Mouse (Mus musculus) thymus, adult 18-20 months (tissue): Measurements from ENCODE around the gene A530032D15Rik.
"Not testable (repeated sequence)": the region's sequence is repeated elsewhere in the genome, so short reads cannot be mapped to it uniquely, and the experiment has no call there.

Source experiments
- DNase-seq, 2 experiments: peaks; one replicate each; pipeline ENCODE4 v3.0.0; 2022; ENCODE audit warnings: mixed read lengths in 2 of 2

The A530032D15Rik gene

DNA sequence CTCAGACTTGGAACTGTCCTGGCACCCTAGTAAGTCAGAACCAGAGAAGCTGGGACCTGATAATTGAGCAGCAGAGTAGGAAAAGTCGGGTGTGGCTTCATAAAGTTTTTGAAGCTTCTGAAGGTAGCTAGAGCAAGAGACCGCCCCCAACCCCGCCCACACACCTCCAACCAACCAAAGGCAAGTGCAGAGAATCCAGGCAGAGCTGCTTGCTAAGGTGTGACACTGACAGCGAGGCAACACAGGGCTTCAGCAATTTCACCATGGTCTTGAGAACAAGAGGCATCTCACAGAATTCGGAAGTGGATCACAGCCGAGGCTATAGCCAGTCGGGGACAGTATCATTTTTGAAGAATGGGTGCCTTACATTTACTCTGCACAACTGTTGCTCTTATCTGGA lies at the start of gene A530032D15Rik:
Gene A530032D15Rik, minus strand, starts transcription at position 101 of the 400 bp plus-strand sequence.
- DNase-seq: not testable (repeated sequence)

DNA sequence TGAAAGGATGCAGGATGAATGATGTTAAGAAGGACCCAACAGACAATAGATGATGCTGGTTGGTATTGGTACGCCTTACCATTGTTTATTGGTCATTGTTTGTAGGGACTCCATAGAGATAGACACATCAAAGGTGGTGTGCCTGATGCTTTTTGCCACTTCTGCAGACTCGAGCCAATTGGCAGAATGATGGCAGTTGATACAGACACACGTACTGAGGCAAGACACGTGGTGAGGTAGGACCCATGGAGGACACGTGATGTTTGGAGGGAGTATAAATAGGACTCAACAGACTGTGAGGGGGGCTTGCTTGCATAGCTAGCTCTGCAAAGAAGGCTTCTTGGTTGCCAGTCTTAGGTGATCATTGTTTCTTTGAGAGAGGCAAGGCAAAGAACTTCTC lies 45.5 kb upstream of the A530032D15Rik start:
- DNase-seq: not testable (repeated sequence)

DNA sequence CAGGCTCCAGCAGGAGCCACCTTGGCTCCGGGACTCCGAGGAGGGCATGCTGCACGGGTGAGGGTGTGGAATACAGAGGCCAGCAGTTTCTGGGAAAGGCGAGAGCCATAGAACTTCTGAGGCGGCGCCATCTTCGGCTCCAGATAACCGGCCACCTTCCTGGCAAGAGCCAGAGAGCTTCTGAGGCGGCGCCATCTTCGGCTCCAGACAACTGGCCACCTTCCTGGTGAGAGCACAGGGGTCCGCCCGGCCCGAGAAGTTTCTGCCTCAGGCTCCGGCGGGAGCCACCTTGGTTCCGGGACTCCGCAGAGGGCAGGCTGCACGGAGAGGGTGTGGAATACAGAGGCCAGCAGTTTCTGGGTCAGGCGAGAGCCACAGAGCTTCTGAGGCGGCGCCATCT lies 24.0 kb upstream of the A530032D15Rik start:
- DNase-seq: not testable (repeated sequence)

DNA sequence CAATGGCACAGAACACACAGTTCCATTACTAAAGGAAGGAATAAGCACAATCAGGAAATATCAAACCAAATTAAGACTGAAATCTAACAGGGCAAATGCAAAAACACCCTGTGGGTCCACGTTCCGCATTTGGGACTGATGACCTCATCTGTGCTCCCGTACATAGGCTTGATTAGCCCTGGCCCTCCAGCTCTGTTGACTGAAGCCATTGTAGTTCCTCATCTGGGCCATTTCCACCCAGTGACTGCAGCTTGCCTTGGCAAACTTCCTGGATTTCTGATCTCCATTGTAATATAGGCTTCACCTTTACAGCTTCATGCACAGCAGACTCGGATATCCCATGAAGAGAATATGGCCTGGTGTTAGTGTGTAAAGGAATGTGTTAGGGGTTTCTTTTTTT lies 12.2 kb upstream of the A530032D15Rik start:
- not testable (repeated sequence) for DNase-seq

DNA sequence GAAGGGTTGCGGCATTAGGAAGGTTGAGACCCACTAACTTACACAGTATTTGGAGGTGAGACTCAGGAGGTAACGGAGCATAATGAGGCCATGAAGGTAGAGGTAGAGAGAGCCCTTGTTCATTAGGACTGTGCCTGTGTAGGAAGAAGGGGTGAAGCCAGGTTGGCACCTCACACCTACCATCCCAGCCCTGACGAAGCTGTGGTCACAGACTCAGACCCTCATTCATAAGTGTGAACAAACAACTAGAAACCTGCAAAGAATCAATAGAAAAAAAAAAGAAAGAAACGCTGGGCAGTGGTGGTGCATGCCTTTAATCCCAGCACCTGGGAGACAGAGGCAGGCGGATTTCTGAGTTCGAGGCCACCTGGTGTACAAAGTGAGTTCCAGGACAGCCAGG lies 8.7 kb upstream of the A530032D15Rik start:
- DNase-seq: not testable (repeated sequence)

DNA sequence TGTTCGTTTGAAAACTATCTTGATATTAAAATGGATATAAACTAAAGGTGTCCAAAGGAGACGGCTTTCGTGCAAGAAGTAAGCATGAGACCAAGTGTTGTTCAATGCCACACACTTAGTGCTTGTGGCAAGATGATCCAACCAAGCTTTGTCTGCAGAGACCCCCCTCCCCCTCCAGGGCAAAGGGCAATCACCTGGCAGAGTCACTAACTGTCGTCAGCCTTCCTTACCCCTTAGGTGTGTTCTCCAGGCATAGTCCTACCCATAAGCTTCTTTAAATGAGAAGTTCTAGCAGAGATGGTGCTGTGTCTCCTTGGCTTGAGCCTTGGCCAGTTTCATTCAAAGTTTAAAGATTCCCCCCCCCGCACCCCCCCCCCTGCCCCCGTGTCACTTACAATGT lies 7.9 kb upstream of the A530032D15Rik start:
- not testable (repeated sequence) for DNase-seq

DNA sequence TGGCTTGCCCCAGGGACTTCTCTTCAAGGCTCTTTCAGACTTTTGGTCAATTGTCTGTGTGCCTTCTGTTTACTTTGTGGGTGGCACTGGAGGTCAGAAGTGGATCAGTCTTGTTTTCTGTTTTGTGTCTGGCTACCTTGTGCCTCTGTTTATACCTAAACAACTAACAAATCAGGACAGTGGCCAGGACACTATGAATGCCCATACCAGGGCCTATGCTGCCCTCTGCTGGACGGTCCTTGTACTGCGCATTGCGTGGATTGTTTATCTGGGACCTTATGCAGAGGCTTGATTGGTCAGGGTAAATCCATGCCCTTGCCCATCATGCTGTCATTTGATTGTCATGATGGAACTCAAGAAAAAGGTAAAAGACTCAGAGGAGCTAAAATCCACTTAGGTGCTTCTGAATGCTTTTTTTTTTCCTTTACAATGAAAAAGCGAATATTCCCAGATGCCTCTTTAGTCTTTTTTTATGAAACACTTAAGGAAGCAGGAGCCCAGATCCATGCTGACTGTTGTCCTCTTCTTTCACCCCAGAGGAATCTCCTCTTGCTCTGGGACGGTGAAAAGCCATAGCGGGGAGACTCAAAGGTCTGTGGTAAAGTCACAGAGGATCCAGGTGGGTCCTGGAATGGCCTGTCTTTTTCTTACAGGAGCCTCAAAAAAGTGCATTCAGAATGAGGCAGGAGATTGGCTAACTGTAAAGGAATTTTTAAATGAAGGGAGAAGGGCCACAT lies 5.2 kb upstream of the A530032D15Rik start:
- not testable (repeated sequence) for DNase-seq

DNA sequence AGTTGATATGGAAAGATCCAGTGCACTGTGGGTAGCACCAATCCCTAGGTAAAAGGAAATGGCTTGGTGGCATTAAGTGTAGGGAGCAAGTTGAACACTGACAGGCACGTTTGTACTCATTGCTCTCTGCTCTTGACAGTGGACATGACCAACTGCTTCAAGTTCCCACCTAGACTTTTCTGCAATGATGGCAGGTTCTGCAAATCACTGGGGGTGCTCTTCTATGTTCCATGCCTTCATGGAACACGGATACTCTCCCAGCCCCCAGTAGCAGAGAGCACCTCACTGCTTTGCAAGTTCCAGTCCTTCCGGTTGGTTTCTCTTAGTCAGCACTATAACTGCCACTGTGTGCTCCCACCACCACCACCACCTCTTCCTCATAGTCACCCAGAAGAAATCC lies 4.4 kb upstream of the A530032D15Rik start:
- peak in 1 of 2 experiments; percentile 7 for DNase-seq

DNA sequence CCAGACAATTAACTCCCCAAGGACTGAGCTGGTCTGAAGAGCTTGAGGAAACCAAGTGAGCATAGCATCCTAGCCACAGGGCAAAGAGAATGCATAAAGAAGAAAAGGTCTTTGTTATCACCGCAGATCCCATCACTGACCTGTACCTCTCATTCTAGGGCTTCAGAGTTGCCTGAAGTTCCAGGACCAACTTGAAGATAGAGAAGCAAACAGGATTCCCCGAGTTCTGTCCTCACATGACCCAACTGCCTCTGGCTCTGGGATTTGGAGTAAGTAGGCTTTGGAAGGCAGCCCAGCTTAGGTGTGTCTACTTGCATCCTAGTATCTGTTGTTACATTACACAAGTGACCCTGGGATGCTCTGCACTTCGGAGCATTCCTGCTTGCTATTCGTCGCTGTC lies 3.2 kb upstream of the A530032D15Rik start:
- not testable (repeated sequence) for DNase-seq

DNA sequence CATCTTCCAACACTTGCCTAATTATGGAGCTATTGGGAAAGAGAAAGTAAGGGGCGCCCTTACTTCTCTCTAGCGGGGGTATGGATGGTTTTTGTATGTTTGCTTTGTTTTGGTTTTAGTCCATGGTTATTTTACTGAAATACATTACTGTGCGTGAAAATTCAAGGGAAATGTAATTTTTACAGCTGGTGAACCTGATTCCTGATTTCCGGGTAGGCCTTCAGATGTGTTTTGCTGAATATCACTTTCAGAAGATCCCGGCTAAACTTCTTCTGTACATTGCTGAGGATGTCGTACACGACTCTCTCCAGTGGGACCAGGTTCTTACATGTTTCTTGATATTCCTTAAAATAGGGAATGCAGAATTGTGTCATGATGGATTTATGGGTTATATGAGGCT lies 2.6 kb upstream of the A530032D15Rik start:
- not testable (repeated sequence) for DNase-seq

DNA sequence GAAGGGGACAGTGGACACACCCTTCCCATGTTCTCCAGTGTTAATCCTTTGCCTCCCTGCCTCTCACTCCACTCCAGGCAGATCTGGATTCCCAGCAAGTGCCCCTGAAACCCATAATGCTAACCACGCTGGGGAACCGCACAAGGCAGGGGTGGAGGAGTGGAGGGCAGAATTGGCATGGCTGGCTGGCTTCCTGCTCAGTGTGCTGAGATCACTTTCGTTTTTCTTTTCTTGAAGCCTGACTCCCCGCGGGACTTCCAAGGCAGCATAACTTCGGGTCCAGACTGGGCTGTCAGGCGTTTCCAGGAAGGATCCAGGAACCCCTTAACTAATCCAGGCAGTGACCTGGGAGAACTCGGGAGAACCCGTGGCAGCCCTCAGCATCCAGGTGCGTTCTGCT lies 1.9 kb upstream of the A530032D15Rik start:
- peak in 1 of 2 experiments; percentile 35 for DNase-seq

DNA sequence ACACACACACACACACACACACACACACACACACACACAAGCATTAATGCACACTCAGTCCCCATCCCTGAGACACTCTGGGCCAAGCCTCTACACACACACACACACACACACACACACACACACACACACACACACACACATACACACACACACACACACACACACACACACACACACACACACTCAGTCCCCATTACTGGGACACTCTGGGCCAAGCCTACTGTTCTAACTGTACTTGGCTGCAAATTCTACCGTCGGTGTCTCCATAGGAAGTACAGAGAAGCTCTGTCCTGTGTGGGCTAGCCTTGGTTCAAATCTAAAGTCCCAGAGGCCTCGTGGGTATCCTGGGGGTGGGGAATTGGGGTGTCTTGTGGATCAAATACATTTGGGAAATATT lies 1.2 kb upstream of the A530032D15Rik start:
- not testable (repeated sequence) for DNase-seq

DNA sequence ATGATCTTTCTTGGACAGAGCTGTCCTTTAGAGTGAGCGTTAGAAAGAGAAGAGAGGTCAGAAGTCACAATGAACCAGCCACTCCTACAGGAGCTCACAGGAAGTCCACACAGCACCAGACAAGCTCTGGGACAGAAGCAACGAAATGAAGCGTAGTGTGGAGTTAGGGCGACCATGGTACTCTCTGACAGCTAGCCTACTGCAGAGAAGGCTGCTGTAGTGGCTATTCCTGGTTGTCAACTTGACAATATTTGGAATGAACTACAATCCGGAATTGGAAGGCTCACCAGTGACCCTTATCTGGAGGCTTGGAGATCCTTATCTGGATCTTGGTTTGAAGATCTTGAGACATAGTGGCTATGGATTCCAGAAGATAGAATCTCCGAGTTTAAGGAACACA lies 3.6 kb downstream of the A530032D15Rik start:
- not testable (repeated sequence) for DNase-seq

DNA sequence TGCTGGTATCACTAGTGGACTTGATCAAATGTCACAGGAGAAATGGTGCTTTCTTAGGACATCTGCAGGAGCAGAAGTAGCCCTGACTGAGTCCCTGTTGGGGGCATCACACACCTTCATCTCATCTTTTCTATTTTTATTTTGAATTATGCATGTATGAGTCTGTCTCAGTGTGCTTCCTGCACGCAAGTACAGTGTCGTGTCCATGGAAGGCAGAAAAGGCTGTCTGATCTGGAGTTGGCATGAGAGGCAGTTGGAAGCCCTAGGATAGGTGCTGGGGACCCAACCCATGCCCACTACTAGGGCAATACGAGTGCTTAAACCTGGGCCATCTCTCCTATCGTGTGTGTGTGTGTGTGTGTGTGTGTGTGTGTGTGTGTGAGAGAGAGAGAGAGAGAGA lies 4.3 kb downstream of the A530032D15Rik start:
- DNase-seq: peak in 1 of 2 experiments; percentile 17

DNA sequence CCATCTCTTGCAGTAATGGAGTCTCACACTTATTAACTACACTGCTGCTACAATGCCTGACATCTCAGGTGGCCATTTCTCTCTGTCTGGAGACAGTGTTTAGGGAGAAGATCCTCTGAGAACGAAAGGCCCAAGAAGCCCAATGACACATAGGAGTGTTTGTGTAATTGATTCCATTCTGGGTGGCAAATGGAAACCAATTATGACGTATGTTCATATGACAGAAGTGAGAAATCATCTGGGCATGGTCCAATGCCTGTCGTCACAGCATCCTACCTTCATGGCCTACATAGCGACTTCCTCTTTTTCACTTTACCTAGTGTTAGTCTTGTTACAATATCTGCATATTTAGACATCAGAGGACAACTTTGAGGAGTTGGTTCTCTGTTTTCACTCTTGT lies 7.9 kb downstream of the A530032D15Rik start:
- peak in 1 of 2 experiments; percentile 12 for DNase-seq

DNA sequence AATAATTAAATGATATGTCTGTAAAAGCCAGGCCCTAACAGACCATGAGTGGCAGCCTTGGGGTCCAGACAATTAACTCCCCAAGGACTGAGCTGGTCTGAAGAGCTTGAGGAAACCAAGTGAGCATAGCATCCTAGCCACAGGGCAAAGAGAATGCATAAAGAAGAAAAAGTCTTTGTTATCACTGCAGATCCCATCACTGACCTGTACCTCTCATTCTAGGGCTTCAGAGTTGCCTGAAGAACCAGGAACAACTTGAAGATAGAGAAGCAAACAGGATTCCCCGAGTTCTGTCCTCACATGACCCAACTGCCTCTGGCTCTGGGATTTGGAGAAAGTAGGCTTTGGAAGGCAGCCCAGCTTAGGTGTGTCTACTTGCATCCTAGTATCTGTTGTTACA lies 9.8 kb downstream of the A530032D15Rik start, which contains the start of gene Gm10553:
Gene Gm10553, plus strand, starts transcription at position 301 of the 400 bp plus-strand sequence.
- DNase-seq: not testable (repeated sequence)

DNA sequence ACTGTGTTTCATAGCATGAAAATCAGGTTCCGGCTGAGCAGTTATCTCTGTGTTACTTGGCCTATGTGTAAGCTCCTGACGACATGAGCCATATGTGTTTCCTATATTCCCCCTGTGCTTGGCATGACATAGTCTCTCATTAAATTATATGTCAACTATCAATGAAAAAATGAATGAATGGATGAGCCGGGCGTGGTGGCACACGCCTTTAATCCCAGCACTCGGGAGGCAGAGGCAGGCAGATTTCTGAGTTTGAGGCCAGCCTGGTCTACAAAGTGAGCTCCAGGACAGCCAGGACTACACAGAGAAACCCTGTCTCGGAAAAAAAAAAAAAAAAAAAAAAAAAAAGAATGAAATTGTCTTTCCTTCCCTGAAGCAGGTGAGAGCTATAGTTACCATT lies 10.6 kb downstream of the A530032D15Rik start:
- DNase-seq: not testable (repeated sequence)

DNA sequence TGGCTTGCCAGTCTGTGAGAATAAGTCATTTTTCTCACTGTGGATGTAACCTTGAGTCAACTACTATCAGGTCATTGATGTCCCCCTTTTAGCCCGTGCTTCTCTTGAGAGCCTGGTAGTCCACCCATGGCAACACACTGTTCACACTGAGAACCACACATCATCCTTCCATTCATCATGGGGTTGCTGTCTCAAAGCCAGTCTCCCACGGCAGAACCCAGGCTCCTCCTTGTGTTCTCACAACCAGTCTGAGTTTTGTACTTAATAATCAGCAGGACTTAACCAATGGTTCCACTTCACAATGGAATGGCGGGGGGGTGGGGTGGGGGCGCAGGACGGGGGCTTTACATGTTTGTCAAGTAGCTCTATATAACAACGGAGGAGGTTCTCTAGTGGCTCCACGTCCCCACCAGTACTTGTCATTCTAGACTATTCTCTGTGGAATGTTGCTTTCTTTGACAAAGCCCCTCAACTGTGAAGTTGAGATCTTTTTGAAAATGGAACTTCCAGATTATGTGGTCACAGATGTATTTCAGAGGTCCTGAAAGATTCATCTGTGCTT lies 16.6 kb downstream of the A530032D15Rik start:
- DNase-seq: not testable (repeated sequence)

DNA sequence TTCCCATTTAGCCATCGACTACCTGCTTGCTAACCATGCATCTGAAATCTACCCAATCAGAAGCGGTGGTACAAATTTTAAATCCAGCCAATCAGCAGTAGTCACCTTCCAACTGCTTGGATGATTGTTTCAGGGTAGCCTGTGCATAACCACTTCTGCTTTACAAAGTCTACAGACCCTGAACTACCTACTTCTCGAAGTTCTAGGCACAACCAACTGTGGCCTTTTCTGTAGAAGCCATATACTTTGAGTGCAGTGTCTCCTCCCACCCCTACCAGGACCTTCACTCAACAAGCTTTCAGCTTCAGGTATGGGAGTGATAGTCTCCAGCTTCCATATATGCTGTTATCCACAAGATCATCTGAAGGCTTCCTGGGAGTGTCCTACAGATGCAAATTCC lies 17.5 kb downstream of the A530032D15Rik start:
- not testable (repeated sequence) for DNase-seq

DNA sequence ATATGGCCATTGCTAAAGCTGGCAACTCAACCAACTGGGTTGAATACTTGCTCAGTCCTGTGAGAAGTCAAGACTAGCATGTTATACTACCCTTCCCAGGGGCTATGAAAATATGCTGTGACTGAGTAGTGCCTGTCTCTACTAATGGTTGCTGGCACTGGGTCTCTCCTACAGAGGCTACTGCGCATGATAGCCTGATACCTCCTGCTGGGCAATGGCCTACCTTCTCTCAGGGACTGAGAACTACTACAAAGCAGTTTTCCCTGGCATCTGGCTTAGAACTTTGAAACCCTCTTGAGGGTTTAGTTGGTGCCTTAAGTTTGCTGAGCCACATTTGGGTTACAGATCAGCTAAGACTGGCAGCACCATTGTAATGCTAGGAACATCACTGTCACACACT lies 23.4 kb downstream of the A530032D15Rik start:
- not testable (repeated sequence) for DNase-seq

DNA sequence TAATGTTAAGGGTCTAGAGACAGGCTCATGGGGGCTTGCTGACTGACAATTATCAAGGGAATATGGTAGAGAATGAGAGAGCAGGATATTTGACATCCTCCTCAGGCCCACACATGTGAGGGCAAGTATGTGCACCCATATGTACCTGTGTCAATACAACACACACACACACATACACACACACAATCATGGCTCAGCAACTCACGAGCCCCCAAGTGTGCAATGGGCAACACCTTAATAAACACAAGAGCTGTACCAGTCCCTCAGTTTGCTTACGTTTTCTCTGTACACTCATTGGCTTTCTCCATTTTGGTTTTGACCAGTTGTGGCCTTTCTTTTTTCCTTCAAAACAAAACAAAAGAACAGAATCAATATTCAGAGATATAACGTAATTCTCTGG lies 24.9 kb downstream of the A530032D15Rik start:
- DNase-seq: not testable (repeated sequence)

DNA sequence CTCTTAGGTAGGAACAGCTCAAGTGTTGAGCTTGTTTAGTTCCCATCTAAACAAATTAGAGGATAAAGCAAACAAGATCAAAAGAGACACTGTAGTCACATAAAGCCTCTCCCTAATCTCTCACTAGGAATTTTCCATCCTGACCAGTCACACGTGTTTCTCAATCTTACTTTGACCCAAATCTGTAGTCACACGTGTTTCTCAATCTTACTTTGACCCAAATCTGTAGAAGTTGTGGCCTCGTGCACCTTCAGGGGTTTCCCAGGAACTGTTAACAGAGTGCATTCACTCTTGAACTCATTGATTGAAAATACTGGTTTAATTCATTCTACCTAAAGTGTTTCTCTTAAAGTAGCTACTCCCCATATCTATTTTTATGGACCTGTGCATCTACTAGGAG lies 36.6 kb downstream of the A530032D15Rik start:
- DNase-seq: not testable (repeated sequence)

DNA sequence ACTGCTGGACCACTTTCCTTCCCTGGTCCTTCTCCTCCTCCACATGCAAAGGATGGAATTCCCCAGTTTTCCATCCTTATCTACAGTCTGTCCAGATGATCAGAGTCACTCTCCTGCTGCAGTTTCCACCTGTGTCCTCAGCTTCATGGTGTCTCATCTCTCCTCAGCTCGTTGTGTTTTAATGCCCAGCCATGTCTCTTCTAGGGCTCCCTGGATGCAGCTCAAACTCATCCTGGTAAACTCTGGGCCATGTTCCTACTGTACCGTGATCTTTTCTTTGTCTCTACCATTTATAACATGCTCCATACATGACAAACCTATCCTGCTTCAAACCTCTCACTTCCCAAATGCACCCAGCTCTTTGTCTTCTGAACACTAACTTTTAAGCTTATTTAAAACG lies 38.0 kb downstream of the A530032D15Rik start:
- DNase-seq: not testable (repeated sequence)

DNA sequence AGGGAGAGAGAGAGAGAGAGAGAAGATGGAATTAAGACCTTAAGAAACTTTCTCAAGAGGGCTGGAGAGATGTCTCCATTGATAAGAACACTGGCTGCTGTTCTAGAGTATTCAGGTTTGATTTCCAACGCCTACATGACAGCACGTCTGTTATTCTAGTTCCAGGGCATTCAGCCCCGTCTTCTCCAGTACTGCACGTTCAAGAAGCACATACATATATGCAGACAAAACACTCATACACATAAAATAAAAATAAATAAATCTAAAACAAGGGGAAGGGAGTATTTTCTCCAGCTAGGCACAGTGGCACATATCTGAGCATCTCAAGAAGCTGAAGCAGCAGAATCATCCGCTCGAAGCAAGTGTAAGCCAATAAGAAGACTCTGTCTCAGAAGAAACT lies 73.9 kb downstream of the A530032D15Rik start:
- DNase-seq: not testable (repeated sequence)
